Mouse (Mus musculus) CD4-positive, CD25-positive, alpha-beta regulatory T cell, adult 4 months (primary cell): ENCODE results near the gene Krt34. TPM values are rescaled to one million over a fixed set of nuclear protein-coding genes. Genes with fewer than 3 reads are reported as not detected.

Source experiments
- ATAC-seq: one replicate; pipeline ENCODE4 v1.8.0; 2017
- polyA plus RNA-seq, 2 experiments: library from polyadenylated mRNA; unstranded; fragments of 100-300 nt; shearing (Covaris generic); gene quantifications; one replicate each; pipeline ENCODE4 v1.2.1; 2017

Gene Krt34
- polyA plus RNA-seq: not detected

DNA sequence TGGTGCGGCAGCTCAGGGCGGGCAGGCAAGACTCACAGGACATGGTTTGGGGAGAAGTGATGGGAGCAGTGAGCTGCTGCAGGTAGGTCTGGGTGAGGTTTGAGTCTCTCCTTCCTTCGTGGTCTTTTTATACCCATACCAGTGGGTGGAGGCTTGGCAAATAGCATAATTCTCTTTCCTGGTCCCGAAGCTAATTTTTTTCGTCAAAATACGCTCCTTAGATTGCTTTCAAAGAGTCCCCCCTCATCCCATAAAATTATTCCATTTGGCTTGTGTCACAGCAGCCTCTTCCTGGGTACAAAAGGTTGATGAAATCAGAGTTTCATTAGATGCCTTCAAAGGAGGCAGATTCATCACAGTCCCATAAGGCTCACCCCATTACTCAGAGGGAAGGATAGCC lies at the start of gene Krt34:
Krt34 (minus strand) TSS at position 101 of the 400 bp plus-strand sequence.
- ATAC-seq: no peak

GRCm38 (mm10) chr11:100088378-100089025 lies 47.1 kb upstream of the Krt34 start:
- ATAC-seq: no peak

DNA sequence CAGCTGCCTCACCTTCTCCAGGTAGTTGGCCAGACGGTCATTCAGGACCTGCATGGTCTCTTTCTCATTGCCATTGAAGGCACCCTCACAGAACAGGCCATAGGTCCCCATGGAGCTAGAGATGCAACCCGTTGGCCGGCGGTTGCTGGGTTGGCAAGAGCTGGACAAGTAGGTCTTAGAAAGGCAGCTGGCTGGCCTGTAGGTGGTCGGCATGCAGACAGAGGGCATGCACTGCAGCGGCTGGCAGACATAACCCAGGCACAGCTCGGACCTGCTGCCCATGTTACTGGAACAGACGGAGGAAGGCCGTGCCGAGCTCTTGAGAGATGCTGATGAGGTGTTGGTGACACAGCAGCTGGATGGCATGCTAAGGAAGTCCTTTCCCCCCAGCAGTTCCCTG lies 46.5 kb upstream of the Krt34 start, which contains the start of gene Krt32:
Krt32 (minus strand) TSS at position 366 of the 400 bp plus-strand sequence.
- ATAC-seq: no peak

DNA sequence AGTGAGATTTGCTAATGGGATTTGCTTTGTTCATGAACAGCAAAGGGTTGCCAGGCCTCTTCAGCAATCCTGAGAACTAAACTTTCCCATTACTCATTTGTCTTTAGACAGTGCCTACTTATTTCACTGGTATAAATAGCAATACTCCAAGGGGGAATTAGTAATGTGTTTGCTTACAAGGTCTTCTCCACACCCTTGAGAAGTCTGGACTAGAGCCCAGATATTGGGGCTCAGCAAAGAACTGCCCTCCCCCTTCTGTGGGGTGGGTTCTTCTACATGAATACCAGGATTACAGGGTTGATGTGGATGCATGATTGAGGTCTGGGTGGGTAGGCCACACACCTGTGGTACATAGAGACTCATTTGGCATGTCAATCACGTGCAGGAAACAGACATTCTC lies 32.5 kb upstream of the Krt34 start:
- no peak for ATAC-seq

GRCm38 (mm10) chr11:100067293-100068036 lies 26.1 kb upstream of the Krt34 start:
- no peak for ATAC-seq

GRCm38 (mm10) chr11:100066236-100067010 lies 25.1 kb upstream of the Krt34 start:
- no peak for ATAC-seq

- ATAC-seq: no peak
Measured at GRCm38 (mm10) chr11:100058875-100059274, 17.5 kb upstream of the Krt34 start.

- no peak for ATAC-seq
Measured at GRCm38 (mm10) chr11:100055686-100056655, 14.6 kb upstream of the Krt34 start.

DNA sequence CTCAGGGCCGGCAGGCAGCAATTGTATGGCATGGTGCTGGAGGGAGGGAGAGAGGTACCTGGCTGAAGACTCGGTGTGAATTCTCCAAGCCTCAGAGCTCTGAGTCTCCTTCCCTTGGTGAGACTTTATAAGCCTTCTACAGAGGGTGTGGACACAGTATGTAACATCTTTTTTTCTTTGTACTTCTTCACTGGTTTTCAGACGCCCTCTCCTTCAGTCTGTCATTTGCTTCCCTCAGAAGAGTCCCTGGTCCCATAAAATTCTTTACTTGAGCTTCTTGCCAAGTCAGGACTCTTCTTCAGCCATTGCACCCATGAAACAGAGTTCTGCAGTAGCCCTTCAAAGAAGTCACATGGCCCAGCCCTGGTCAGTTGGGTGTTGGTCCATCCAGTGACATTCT lies 9.1 kb upstream of the Krt34 start, which contains the start of gene Krt31:
Krt31 (minus strand) TSS at position 101 of the 400 bp plus-strand sequence.
- no peak for ATAC-seq

GRCm38 (mm10) chr11:100047193-100047592 lies 5.8 kb upstream of the Krt34 start:
- no peak for ATAC-seq

DNA sequence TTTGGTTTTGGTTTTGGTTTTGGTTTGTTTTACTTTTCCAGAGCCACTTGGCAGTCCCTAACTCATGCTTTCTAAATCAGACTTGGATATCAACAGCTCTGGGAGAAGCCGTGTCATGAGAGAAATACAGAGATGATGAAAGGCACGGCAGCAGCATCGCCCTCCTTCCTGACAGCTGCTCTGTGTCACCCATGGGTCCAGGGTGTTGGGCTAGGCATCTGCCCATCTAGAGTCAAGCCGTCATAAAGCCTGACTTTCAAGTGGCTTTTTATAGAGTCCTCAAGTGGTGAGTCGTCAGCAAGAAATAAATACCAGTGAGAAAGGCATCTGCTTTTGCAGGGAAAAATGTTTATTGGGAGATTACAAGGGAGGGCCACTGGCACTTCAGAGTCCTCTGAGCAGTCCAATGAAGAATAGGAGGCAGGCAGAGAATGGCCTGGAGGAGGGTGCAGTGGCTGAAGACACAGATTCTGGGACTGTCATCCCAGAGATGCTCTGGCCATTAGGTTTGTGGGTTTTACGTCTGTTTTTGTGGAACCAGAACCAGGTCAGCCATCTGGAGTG lies 5.0 kb upstream of the Krt34 start:
- ATAC-seq: no peak

DNA sequence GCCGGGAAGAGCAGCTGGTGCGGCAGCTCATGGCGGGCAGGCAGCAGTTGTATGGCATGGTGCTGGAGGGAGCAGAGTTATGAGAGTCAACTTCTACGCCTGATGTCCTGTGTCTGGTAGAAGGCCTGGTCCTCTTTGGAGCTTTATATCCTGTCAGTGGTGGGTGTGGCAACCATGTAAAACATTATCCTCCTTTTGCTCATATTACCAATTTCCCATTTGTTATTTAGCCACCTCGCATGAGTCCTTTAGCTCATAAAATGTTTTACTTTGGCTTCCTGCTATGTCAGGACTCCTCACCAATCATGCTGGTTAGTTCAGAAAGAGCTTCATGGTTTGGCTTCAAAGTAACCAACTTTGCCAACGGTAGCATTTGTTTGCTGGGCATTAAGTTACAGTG lies 11.6 kb downstream of the Krt34 start, which contains the start of gene Krt33b:
Krt33b (minus strand) TSS at position 101 of the 400 bp plus-strand sequence.
- ATAC-seq: no peak

GRCm38 (mm10) chr11:100021438-100021837 lies 19.9 kb downstream of the Krt34 start:
- no peak for ATAC-seq

DNA sequence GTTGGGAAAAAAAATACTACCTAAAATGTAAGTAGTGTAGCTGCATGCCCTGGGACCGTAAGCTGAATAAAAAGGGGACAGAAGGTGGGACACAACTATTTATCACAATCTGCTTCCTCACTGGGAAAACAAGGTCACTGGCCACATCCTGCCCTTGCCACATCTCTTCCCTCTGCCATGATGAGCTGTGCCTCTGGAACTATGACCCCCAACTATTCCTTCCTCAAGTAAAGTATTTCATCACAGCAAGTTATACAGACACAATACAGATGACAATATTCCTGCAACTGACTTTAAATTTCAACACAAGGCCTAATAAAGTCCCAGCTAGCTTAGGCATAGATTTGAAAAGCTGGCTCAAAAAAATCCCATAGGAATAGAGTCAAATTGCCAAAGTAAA lies 21.9 kb downstream of the Krt34 start:
- ATAC-seq: no peak

GRCm38 (mm10) chr11:100016112-100016511 lies 25.2 kb downstream of the Krt34 start, which contains the start of gene Krt33a:
TSS of gene Krt33a (minus strand) at chr11:100016212.
- ATAC-seq: no peak

- ATAC-seq: no peak
Measured at GRCm38 (mm10) chr11:100013691-100014171, 27.6 kb downstream of the Krt34 start.

DNA sequence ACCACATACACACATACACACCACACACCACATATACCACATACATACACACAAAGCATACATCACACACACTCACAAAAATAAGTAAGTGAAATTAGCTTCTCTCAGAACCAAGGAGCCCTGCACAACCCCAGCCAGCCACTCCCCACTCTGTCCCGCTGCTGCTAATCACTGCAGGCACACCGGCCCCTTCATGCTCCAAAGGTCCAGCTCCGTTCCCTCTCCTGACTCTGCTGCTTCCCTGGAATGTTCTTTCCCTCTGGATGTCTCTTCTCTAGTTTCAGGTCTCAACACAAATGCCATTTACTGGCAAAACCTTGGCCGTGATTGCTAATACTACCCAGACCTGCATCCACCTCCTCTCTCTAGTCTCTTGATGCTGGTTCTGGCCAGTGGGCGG lies 30.7 kb downstream of the Krt34 start:
- ATAC-seq: no peak

DNA sequence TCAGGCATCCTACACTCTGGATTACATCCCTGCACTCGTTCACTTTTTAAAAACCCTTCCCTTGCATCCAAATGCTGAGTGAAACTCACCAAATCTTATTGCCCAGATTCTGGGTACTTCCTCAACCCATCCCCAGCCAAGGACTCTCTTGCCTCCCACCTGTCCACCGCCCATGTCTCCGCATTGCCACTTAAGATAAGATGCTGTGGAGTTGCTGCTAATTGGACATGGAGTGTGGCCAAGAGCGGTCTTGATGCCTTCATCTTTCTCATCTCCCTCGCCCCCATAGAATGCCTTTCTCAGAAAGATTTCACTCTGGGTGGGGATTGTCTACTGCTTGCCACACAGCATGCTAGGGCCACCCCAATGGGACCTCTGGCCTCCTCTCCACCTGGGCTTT lies 33.0 kb downstream of the Krt34 start:
- no peak for ATAC-seq

GRCm38 (mm10) chr11:100006624-100007023 lies 34.7 kb downstream of the Krt34 start:
- ATAC-seq: no peak

DNA sequence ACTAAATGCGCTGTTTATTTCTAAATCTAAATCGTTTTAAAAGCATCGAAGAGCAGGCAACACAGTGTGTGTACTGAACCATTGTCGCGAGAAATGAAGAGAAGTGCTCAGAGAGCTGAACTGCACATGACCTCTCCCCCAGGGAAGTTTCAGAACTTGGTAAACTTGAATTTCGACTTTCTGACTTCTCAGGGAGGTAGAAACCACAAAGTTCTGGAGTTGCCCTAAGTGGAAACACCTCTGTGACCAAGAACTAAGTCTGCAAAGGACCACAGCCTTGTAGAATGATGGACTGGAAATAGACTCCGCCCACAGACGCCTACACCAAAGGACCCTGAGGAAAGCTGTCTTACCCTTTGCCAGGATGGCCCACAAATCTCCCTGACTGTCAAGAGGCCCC lies 35.4 kb downstream of the Krt34 start:
- no peak for ATAC-seq

DNA sequence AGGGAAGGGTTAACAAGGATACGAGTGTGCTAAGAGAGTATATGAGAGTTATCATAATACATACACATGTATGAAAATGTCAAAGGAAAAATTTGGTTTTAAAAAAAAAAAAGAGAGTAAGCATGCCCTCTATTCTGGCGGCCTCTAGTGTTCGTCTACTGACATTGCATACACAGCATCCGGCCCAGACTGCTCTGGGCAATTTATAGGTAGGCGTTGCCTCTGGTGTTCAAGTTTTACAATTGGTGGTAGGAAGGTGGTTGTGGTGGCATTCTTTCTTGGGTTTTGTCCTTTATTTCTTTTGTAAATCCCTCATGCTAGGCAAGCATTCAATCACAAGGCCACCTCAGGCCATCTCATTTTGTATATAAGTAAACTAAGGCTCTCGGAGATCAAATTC lies 36.5 kb downstream of the Krt34 start:
- no peak for ATAC-seq
